Mouse (Mus musculus) liver, embryonic 11.5 days (tissue): ENCODE measurements at regions not wholly inside any gene's neighbourhood (a gene's known extent, or its start where the extent isn't known, plus 50 kb on each side); places are given as distances from the start of the nearest gene placed in this dataset.

ENCODE experiments used
- ATAC-seq: fragments of 200-750 bp; cut with Nextera tagmentation; replicated peaks from 2 replicates; pipeline ENCODE4 v1.8.0; 2017; ENCODE audit warnings: moderate number of reproducible peaks, mild to moderate bottlenecking, moderate TSS enrichment, moderate library complexity; ENCODE audit not compliant: low FRiP score
- DNase-seq: peaks from one replicate; pipeline ENCODE4 v3.0.0-alpha.2; 2017; ENCODE audit warnings: low spot score
- H3K27ac ChIP-seq: fragments of 300-500 bp; sonication (generic); 2 replicates; pipeline ENCODE4 v1.5.1; 2014; ENCODE audit warnings: mild to moderate bottlenecking, low read depth, low read length, control low read depth
- H3K27me3 ChIP-seq: fragments of 300-500 bp; sonication (generic); replicated peaks from 2 replicates; pipeline ENCODE4 v1.6.1; 2014; ENCODE audit warnings: low read length, mixed read lengths; ENCODE audit not compliant: control insufficient read depth, insufficient read depth
- H3K36me3 ChIP-seq: fragments of 300-500 bp; sonication (generic); 2 replicates; pipeline ENCODE4 v1.6.1; 2014; ENCODE audit warnings: mild to moderate bottlenecking, low read length, moderate library complexity, mixed read lengths; ENCODE audit not compliant: control insufficient read depth, insufficient read depth
- H3K4me1 ChIP-seq: fragments of 300-500 bp; sonication (generic); replicated peaks from 2 replicates; pipeline ENCODE4 v1.6.1; 2014; ENCODE audit warnings: low read length, mixed read lengths; ENCODE audit not compliant: control insufficient read depth, insufficient read depth
- H3K4me2 ChIP-seq: fragments of 300-500 bp; sonication (generic); 2 replicates; pipeline ENCODE4 v1.6.1; 2014; ENCODE audit warnings: mild to moderate bottlenecking, control low read depth, moderate library complexity
- H3K4me3 ChIP-seq: fragments of 300-500 bp; sonication (generic); 2 replicates; pipeline ENCODE4 v1.5.1; 2014; ENCODE audit warnings: low read depth, low read length, control low read depth
- H3K9ac ChIP-seq: fragments of 300-500 bp; sonication (generic); 2 replicates; pipeline ENCODE4 v1.6.1; 2014; ENCODE audit warnings: low read depth, low read length, control low read depth
- H3K9me3 ChIP-seq: fragments of 300-500 bp; sonication (generic); 2 replicates; pipeline ENCODE4 v1.6.1; 2016; ENCODE audit warnings: low read length, inconsistent platforms, mixed read lengths; ENCODE audit not compliant: control insufficient read depth
- WGBS: fragments of 180-500 bp; shearing (Covaris S2); extraction: QIAGEN DNeasy Blood & Tissue Kit; methylation state at CpG from one replicate; pipeline ENCODE4 v1.1.7; 2014; 5-methylcytosine and 5-hydroxymethylcytosine counted together

DNA sequence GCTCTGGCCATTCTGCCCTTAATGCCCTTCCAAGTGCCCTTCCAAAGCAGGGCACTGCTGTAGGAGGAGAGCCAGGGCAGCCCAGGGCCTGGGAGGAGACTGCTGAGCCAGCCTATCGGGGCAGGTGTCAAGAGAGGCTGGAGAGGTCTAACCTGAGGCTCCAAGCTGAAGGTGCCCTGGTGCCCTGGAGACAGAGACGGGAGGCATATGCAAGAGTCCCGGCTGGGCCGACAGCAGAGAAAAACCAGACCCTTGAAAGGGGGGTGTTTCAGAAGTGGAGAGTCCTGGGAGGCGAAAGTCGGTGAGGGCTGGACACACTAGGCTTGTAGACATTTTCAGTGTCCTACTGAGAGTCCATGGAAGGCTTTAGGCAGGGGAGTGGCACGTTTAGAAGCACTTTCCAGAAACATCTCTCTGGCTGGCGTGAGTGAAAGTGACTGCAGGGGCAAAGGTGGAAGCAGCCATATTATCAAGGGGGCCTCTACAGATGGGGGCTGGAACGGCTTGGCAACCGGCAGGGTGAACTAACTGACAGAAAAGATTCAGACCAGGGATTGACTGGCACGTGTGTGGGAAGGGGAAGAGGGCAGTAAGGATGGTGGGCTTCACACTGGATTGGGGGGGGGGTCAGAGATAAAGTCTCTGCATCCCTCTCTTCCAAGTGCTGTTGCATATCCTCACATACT, 101.1 kb downstream of the Cstad start:
- H3K9me3 ChIP-seq, result no peaks in the 10 kb centered on the region
- ATAC-seq (no peak), DNase-seq (no peak)
- H3K36me3 ChIP-seq, result no peaks in the 10 kb centered on the region
- 0 out of 2 replicates have a peak overlapping the region, but pooled peaks have one; percentile 6 for H3K9ac ChIP-seq
- H3K27me3 ChIP-seq, result peaks cover 22% of the 10 kb centered on the region
- peak overlapping the region; percentile 40; the same call in 1 of the 2 replicates for H3K27ac ChIP-seq
- no peak overlapping the region for H3K4me3 ChIP-seq
- no peak overlapping the region for H3K4me2 ChIP-seq
- whole genome bisulfite sequencing, result 60% methylated on average over 11 of the region's 11 CpGs
- peaks cover 37% of the 10 kb centered on the region for H3K4me1 ChIP-seq

DNA sequence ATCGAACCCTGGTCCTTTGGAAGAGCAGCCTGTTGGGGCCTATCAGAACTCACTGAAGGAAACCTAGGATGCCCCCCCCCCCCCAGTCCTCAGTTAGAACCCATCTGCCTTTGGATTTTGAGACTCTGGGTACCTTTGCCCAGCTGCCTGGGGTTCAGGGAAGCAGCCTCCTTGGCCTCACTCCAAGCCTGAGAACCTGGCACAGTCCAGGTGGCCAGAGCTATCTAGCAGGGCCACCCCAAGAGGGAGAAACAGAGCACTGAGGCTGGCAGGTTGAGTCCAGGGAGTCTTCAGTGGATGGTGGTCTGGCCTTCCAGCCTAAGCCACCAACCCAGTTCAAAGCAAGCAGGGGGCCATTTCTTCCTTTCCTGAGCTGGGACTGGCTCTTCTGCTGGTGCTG, 100.2 kb downstream of the Cstad start:
- no peaks in the 10 kb centered on the region for H3K36me3 ChIP-seq
- WGBS, result 90% methylated on average over 1 of the region's 1 CpGs
- H3K27ac ChIP-seq, result peak overlapping the region; percentile 40; the same call in 1 of the 2 replicates
- ATAC-seq (no peak), DNase-seq (no peak)
- no peak overlapping the region for H3K4me2 ChIP-seq
- H3K4me1 ChIP-seq, result peaks cover 39% of the 10 kb centered on the region
- no peaks in the 10 kb centered on the region for H3K9me3 ChIP-seq
- H3K27me3 ChIP-seq, result peaks cover 22% of the 10 kb centered on the region
- H3K9ac ChIP-seq, result no peak overlapping the region
- no peak overlapping the region for H3K4me3 ChIP-seq

- Histone ChIP-seq H3K27me3 (peaks cover 22% of the 10 kb centered on the region), H3K9me3 (no peaks in the 10 kb centered on the region), H3K4me1 (peaks cover 38% of the 10 kb centered on the region), H3K36me3 (no peaks in the 10 kb centered on the region), H3K9ac (peak overlapping the region; percentile 56), H3K4me3 (peak overlapping the region; percentile 40), H3K27ac (peak overlapping the region; percentile 91), H3K4me2 (peak overlapping the region; percentile 66)
- WGBS, result 3% methylated on average over 41 of the region's 41 CpGs
- ATAC-seq (peak; percentile 40), DNase-seq (peak; percentile 70)
Observed at GRCm38 (mm10) chr2:30693206-30694035, 98.6 kb downstream of the Cstad start.

- peak; percentile 64 for DNase-seq
- Histone ChIP-seq H3K27me3 (peaks cover 22% of the 10 kb centered on the region), H3K4me3 (peak overlapping the region; percentile 40; the same call in 1 of the 2 replicates), H3K9ac (no peak overlapping the region), H3K27ac (peak overlapping the region; percentile 65), H3K4me1 (peaks cover 38% of the 10 kb centered on the region), H3K4me2 (peak overlapping the region; percentile 38), H3K9me3 (no peaks in the 10 kb centered on the region), H3K36me3 (no peaks in the 10 kb centered on the region)
- 4% methylated on average over 13 of the region's 13 CpGs for WGBS
- peak; percentile 37 for ATAC-seq
Observed at GRCm38 (mm10) chr2:30692561-30693205, 97.8 kb downstream of the Cstad start.

- Histone ChIP-seq H3K27me3 (peaks cover 22% of the 10 kb centered on the region), H3K27ac (peak overlapping the region; percentile 65), H3K36me3 (no peaks in the 10 kb centered on the region), H3K4me2 (no peak overlapping the region), H3K4me1 (peaks cover 34% of the 10 kb centered on the region), H3K4me3 (no peak overlapping the region), H3K9ac (no peak overlapping the region), H3K9me3 (no peaks in the 10 kb centered on the region)
- WGBS, result 25% methylated on average over 11 of the region's 11 CpGs
- DNase-seq, result no peak
- ATAC-seq, result no peak
Observed at GRCm38 (mm10) chr2:30691857-30692560, 97.2 kb downstream of the Cstad start.

GRCm38 (mm10) chr2:30690925-30691856, 96.4 kb downstream of the Cstad start:
- Histone ChIP-seq H3K36me3 (no peaks in the 10 kb centered on the region), H3K27ac (peak overlapping the region; percentile 65; the same call in 1 of the 2 replicates), H3K4me1 (peaks cover 38% of the 10 kb centered on the region), H3K4me3 (no peak overlapping the region), H3K9ac (no peak overlapping the region), H3K9me3 (no peaks in the 10 kb centered on the region), H3K4me2 (no peak overlapping the region), H3K27me3 (peaks cover 22% of the 10 kb centered on the region)
- WGBS, result 80% methylated on average over 17 of the region's 17 CpGs
- ATAC-seq (no peak), DNase-seq (no peak)

DNA sequence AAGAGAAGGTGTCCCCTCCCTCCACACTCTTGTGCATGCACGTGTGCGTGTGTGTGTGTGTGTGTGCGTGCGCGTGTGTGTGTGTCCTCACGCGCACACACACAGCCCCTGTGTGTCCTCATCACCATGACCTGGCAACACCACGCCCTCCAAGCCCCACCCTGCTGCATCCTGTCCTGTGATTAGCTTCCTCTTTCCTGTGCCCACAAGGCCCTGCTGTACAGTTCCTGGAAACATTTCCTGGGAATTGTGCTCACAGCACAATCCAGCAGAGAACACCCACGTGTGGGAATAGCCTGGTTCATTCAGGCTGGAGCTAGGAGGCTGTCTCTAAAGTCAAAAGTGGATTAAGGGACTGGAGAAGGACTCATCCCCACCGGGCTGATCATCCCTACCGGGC, 95.5 kb downstream of the Cstad start:
- Histone ChIP-seq H3K36me3 (no peaks in the 10 kb centered on the region), H3K27me3 (peaks cover 22% of the 10 kb centered on the region), H3K4me1 (peaks cover 37% of the 10 kb centered on the region), H3K27ac (peak overlapping the region; percentile 30; the same call in 1 of the 2 replicates), H3K4me3 (no peak overlapping the region), H3K4me2 (no peak overlapping the region), H3K9ac (0 out of 2 replicates have a peak overlapping the region, but pooled peaks have one; percentile 3), H3K9me3 (no peaks in the 10 kb centered on the region)
- DNase-seq (no peak), ATAC-seq (no peak)
- 50% methylated on average over 11 of the region's 11 CpGs for WGBS
